Mouse (Mus musculus) lung, postnatal 25 days (tissue): Measurements from ENCODE around the gene Cib2.

Experiments used
- DNase-seq: peaks from one replicate; pipeline ENCODE4 v3.0.0; 2022; ENCODE audit warnings: low spot score

Gene Cib2

GRCm38 (mm10) chr9:54544954-54545315 lies 15.1 kb downstream of the Cib2 start:
- no peak for DNase-seq

DNA sequence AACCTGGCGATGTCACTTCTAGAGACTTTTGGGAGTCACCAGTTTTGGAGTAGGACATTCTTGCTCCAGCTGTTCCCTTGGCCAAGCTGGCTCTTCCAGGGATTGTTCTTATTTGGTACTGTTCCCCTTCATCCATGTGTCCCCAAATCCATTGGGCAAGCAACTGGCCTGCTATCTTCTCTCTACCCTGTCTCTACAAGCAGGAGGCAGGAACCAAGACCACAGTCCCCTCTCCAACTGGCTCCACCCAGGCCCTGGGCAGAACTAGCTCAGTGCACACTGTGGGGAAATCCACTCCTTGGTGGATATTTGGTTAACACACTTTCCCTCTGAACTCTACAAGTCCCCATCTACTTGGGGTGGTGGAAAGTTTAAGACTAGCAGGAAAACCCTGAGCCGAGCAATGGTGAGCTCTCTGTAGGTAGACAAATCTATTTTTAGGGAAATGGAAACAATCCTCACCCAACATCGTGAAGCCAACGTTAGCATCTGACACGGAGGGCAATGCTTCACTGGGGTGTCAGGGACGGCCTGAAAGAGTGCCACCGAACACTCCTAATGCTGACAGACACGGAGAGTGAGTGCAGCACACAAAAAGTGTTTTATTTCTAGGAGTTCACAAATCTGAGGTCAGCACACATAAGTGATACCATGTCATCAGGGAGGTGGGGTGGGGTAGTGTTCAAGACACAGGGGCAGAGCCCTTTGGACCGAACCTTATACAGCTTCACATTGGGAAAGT lies 15.6 kb downstream of the Cib2 start:
- no peak for DNase-seq

- no peak for DNase-seq
Observed at GRCm38 (mm10) chr9:54540801-54541200, 19.2 kb downstream of the Cib2 start.

- no peak for DNase-seq
Observed at GRCm38 (mm10) chr9:54538684-54539083, 21.3 kb downstream of the Cib2 start, which contains the start of gene Sh2d7. TSS of gene Sh2d7 (plus strand) at chr9:54538984.

- DNase-seq, result no peak
Observed at GRCm38 (mm10) chr9:54538244-54538643, 21.8 kb downstream of the Cib2 start.

DNA sequence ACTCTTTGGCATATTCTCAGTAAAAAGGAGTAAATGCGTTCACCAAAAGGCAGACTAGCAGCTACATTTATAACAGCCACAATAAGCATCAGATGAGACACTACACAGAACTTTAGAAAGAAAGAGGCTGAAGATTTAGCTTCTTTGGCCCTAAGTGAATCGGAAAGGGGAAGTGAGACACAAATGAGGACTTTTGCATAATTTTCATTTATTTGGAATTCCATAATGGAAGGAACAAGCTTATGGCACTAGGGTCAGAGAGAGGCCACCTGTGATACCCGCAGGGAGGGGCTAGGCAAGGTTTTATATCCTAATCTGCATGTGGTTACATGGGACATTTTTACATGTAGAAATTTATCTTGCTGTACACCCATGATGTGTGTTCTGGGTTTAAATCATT lies 22.5 kb downstream of the Cib2 start:
- DNase-seq, result no peak

GRCm38 (mm10) chr9:54537030-54537429 lies 23.0 kb downstream of the Cib2 start:
- no peak for DNase-seq

DNA sequence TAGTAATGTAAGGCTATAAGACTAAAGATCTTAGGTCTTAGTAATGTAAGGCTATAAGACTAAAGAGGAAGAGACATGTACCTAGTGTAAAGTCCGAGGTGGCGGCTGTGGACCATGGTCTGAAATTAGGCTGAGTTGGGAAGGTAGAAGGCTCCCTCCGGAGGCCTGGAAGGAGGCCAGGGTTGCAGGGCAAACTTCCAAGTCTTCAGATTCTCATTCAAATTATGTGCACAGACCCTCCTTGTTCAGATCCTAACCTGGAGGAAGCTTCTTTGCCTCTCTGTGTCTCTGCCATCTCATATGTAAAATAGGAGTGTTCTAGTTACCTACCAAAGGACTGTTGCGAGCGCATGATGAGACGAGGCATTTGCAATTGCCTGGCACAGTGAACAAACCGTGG lies 23.8 kb downstream of the Cib2 start:
- DNase-seq, result no peak

DNA sequence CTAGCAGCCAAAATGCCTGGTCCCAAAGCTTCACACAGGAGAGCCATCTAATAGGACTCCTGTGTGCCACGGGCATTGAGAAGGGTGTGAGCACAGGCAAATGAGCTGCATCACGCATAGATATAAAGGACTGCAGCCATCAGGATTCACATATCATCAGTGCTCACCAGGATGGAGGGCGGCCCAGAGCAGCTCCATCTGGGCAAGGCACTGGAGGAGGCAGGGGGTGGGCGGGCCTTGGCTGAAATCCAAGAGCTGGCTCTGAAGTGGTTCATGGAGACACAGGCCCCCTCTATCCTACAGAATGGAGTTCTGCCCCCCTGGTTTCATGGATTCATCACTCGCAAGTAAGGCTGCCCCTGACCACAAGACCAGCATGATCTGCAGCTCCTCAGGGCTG lies 26.0 kb downstream of the Cib2 start:
- no peak for DNase-seq

DNA sequence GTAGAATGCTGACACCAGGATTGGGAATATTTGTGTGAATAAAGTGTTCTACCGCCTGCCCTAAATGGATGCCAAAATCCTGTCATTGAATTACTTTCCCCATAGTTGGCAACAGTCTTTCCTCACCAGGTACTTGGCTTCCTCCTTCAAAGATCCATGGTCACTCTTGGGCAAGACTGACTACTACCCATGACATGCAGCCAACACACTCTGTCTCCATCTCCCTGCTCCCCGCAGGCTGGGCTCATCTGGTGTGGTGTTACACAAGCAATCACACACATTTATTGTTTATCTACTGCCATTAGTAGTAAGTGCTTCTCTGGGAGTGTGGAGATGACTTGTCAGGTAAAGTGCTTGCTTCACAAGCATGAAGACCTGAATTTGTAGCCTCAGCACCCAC lies 27.1 kb downstream of the Cib2 start:
- DNase-seq, result no peak

GRCm38 (mm10) chr9:54531421-54531820 lies 28.6 kb downstream of the Cib2 start:
- DNase-seq, result no peak

DNA sequence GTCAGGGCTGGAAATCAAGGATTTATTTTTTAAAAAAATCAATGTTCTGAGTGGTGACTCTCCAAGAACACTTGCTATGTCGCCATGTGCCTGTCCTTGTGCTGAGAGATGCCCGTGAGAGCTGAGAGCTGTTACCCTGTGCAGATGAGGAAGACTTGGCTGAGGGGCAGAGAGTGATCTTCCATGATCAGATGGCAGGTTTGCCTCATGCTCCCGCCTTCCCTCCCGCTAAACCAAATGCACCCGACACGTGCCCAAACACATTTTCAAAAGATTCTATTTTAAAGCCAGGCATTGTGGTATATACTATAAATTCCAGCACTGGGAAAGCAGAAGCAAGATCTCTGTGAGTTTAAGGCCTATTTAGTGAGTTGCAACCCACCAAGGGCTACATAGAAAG lies 29.2 kb downstream of the Cib2 start:
- no peak for DNase-seq

DNA sequence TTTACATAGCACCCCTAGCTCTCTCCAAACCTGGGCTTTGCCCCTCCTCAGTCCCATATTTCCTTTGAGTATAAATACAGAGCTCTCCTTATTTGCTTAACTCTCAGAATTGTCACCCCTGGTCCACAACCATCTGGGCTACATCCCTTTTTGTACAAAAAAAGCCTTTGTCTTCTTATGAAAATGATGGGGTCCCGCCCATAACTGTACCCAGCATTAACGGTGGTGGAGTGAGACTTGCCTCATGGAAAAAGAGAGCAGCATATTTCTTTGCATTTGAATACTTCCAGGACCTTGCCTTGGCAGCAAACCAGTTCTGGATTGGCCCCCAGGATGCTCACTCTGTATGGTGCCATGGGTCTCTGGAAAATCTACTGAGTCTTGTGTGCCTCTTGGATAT lies 30.1 kb downstream of the Cib2 start:
- no peak for DNase-seq

- no peak for DNase-seq
Observed at GRCm38 (mm10) chr9:54527694-54528093, 32.3 kb downstream of the Cib2 start.

- DNase-seq, result no peak
Observed at GRCm38 (mm10) chr9:54520286-54520685, 39.7 kb downstream of the Cib2 start.

DNA sequence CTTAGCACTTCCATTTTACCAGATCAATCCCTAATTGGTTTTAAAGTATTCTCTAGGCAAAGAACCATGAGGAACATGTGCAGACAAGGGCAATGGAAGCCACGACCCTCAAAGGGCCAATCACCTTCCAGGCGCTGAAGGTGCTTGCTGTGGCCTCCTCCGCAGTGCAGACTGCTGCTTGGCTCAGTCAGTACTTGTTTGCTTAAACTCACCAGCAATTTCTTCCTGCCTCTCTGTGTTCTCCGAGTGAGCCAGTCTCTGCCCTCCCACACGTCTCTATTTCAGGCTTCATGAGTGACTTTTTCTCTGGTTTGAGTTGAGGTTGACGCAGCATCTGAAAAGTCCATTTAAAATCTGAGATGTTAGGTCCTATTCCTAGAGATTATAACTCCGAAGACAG lies 41.1 kb downstream of the Cib2 start:
- DNase-seq, result no peak

- no peak for DNase-seq
Observed at GRCm38 (mm10) chr9:54515991-54516390, 44.0 kb downstream of the Cib2 start.

DNA sequence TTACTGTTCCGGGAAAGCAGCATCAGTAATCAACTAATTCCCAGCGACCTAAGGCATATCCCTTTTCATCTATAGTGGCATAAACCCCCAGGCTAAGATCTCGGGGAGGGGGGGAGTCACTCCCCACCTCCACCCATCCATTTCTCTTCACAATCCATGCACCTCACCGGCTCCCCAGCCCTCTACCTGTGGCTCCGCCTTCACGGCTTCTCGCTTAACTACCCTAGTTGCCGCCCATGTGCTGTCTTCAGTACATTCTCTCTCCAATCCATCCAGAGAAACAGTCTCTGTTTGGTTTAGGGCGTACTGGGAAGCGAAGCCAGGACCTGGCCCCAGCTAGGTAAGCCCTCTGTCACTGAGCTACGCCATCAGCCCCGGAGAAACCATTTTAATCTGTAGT lies 57.1 kb downstream of the Cib2 start:
- no peak for DNase-seq

GRCm38 (mm10) chr9:54502111-54502495 lies 57.9 kb downstream of the Cib2 start:
- no peak for DNase-seq

- peak; percentile 90 for DNase-seq
Observed at GRCm38 (mm10) chr9:54501453-54502110, 58.4 kb downstream of the Cib2 start, which contains the start of gene Dmxl2. TSS of gene Dmxl2 (minus strand) at chr9:54501626.

GRCm38 (mm10) chr9:54500832-54501452 lies 59.1 kb downstream of the Cib2 start:
- DNase-seq, result no peak

GRCm38 (mm10) chr9:54499791-54500190 lies 60.2 kb downstream of the Cib2 start:
- no peak for DNase-seq

- DNase-seq, result no peak
Observed at GRCm38 (mm10) chr9:54499291-54499690, 60.7 kb downstream of the Cib2 start.
